Mouse (Mus musculus) 416B (cell line): ENCODE data around the gene Cers6.

Source experiments
- DNase-seq: peaks from one replicate; pipeline ENCODE4 v3.0.0; 2011; ENCODE audit warnings: low read depth

The Cers6 gene

DNA sequence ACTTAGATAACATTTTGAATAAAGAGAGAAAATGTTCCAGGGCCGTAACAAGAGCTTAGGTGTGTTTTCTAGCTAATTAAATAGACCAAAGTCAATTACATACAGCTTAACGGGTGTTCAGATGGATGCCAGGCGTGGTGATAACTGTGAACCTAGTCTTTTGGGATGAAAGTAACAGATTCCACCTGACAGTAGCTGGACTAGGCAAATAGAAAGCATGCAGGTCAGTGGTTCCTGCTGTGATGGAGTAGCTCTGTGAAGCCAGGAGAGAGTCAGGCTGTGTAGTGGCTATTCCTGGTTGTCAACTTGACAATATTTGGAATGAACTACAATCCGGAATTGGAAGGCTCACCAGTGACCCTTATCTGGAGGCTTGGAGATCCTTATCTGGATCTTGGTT is 56.3 kb downstream of the Cers6 start:
- no peak for DNase-seq

DNA sequence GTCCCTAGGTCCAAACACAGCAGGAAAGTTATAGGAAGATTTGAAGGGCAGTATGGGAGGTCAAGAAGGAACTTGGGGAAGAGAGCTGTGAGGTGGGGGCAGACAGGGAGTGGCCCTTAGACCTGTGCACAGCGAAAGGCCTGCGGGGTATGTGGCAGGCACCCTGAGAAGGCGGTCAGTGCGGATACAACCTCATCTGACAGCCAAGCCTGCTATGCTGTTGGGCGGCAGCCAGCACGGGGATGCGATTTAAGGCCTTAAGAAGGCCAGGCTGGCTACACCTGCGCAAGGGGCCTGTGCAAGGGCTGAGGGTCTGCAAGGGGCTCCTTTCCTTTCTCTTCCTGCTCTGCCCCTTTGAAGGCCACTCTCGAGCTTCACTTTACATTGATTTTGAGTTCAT is 63.1 kb downstream of the Cers6 start:
- DNase-seq, result no peak

DNA sequence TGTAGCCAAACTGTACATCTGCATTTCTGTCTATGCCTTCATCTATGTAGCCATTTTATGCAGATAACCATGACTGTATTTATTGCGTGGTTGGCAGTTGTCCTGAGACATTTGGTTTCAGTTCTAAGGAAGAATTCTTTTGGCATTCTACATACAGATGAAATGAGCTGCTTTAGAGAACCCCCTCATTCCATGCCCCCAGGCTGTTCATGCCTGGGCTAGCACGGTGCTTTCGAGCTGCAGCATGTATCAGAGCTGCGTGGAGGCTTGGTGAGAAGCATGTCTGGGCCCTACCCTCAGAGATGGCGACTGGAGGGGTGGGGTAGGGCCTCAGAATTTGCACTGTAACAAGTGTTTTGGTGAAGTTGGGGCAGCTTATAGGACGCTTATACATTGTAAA is 64.3 kb downstream of the Cers6 start:
- DNase-seq, result no peak

DNA sequence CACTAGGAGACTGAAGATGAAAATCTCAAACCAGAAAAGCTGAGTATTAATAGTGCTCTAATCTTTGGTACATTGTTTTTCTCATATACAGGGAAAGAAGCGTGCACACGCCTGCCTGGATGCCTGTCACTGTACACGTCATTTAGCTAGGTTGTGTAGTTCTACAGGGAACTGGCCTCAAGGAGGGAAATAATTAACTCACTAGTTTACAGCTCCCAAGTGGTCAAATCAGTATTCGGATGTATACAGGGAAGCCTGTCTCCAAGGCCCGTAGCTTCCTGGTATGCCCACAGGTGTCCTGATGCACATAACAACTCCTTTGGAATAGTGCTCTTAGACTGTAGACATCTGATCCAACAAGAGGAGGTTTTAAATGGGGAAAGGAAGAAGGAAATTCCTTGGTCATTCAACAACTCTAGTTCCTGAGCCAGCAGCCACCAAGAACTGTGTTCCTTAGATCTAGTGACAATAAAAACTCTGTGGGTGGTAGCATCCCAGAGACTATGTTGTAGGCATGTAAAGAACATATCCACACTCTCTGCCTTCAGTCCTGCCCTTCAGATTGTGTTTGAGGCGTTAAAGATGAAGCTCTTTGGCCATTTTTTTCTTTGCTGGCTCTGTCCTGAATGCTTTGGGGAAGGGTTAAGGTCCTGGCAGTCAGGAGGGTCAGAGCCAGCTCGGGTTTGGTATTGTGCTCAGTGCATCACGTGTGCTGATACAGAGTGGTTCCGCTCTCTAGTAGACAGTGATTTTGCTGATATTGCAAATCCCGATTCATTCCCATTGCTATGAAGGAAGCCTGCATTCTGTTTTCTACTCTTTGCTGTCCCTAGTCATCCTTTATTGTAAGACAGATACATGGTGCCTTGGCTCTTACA is 65.9 kb downstream of the Cers6 start:
- DNase-seq, result no peak

DNA sequence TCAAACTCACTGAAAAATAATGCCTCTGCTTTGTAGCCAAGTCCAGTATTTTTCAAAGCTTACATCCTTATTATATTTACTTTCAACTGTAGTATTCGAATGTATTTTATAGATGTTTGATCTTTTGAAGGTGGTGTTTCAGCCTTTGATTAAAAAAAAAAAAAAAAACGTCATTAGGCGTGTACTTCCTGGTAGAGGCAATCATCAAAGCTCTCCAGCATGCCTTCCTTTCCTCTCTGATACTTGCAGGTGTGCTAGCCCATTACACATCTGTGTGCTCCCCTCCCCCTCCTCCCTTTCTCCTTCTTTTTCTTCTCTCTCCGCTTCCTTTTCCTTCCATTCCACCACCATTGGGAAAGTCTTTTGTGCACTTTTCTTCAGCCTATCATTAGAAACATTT is 71.0 kb downstream of the Cers6 start:
- DNase-seq, result no peak

DNA sequence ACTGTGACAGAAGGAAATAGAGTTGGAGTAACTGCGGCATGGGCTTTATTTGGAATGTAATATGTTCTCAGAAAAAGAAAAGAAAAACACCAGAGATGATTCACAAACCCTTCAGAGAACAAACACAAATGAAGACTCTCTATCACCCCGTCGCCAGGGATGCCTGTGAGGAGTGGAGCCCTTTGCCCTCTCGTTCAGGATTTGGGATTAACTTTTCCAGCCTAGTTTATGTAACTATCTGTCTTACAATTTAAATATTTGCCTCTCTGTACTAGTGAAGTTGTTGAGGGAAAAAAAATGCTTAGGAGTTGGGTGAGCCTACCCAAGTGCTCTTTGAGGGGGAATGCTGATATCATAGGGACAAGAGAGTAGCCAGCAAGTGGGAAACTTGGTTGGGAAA is 71.4 kb downstream of the Cers6 start:
- no peak for DNase-seq

DNA sequence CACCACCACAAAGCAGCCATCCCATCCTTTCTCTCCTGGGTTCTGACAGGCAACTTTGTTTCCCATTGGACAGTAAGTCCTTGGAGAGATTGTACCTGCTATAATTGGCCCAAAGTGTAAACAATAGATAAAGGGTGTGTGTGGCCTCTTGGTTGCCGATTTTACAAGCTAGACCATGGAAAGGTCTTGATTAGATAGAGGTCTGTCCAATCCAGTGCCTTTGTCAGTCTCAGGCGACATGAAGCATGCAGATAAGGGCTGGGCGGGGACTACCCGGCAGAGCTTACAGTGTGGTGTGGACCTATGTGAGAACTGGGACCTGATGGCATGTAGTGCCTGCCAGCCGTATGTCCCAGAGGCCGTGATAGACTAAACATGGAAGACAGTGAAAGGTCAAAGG is 73.4 kb downstream of the Cers6 start:
- DNase-seq, result no peak

DNA sequence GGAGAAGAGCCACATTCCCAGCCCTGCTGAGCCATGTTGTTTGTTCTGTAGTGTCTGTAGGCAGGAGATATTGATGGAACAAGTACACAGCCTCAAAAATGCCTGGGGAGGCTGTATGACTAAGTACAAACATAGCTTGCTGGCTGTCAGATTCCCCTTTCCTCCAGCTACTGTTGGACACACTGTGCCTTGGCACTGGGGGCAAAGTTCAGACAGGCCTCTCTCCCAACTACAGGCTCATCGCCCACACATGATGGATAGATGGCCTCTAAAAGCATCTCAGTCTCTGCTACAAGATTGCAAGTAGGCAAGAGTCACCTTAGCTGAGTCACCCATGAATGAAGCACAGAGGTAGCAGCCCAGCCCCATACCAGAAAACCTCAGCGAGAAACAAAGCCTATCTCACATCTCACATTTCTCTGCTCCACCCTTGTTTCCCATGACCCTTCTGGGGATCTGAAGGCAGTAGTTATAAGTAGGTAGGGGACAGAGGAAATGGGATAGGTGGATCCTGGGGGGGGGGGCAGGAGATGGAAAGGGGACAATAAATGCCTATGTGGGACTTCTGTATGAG is 74.6 kb downstream of the Cers6 start:
- no peak for DNase-seq

DNA sequence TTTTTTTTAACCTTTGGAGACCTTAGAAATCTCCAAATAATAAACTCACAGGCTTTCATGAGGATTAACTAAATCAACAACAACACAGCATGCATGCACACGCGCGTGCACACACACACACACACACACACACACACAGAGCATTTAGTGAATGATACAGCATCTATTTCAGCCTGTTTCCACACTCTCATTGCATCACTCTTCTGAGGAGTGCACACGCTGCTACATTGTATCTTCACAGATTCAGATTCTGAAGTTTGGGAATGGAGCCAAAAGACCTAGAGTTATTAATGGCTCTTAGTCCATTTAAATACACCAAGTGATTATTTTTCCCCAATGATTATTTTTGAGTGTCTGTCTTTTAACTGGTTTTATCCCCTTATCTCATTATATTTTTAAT is 75.5 kb downstream of the Cers6 start:
- peak; percentile 50 for DNase-seq

DNA sequence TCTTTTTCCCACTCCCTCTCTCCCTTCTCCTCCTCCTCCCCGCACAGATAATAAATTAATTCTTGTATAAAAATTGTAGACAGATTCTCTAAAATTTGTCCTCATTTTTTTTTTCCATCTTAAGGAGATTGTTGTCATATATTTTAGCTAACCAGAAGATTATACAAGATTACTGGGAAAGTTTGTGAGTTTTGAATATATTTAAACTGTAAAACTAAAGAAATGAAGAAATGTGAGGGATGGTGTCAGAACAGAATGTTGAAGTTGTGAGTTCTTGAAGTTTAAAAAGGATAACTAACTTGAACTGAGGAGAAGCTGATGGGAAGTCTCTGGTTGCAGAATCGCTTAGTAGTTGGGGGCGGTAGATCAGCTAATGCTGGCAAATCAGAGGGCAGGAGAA is 76.6 kb downstream of the Cers6 start:
- no peak for DNase-seq

DNA sequence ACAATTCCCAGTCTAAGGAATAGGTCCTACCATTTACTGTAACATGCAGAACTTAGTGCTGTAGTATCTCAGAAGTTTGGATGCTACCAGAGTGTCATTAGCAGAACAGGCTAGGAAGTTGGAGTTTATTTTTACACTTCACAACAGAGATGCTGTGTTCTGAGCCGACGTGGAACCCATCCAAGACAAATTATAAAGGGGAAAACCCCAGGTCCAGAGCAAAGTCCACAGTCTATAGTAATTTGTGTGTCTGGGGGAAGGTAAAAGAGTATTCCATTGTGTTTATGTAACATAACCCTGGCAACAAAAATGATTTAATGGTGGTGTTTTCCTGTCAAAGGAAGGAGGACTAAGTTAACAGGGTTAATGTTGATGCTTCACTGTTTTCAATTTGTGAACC is 83.7 kb downstream of the Cers6 start:
- DNase-seq, result no peak

DNA sequence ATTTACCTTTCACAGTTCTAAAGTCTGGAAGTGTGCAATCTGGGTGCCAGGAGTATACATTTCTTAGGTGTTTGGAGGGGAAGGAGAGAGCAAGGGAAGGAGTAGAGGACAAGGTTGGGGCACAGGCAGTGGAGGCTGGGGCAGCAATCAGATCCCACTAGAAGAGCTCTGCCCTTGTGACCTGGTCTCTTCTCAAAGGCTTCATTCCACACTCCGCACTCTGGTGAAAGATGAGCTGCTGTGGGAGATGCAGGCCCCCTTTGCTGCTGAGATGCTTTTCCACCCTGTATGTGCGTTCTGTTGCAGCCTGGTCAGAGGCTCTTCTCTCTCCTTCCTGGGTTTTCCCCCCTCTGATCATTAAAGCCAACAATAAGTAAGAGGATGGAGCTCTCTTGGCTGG is 84.7 kb downstream of the Cers6 start:
- DNase-seq, result no peak

DNA sequence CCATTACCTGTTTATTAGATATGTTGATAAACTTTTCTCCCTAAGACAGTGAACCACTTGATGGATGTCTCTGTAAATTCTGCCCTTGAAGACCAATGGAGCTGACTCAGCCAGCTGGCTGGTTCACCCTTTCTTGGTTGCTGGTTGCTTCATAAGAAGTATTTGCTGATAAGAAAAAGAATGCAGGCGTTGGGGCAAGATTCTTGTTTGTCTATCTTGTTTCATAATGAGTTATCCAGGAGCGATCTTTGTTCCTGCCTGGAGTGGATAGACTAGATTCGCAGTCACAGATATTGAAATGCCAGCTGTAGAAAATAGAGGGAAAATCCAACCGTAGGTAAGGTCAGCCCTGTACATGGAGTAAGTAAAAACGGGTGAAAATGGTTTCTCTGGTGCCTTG is 85.6 kb downstream of the Cers6 start:
- no peak for DNase-seq

DNA sequence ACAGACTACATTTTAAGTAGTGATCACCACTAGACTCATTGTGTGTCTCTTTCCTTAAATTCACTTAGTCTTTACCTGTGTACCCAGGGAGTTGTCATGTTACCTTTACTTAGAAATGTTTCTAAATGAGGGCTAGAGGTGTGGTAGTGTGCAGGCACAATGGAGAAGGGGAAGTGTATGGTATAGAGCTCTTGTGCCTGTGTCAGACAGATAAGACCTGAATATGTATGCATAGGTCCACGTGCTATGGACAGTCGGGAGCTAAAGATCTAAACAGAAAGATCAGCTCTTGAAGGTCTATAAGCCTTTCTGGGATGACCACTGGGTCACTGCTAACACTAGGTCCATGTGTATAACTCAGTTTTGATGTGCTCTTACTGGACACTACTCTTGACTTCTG is 87.9 kb downstream of the Cers6 start:
- no peak for DNase-seq

DNA sequence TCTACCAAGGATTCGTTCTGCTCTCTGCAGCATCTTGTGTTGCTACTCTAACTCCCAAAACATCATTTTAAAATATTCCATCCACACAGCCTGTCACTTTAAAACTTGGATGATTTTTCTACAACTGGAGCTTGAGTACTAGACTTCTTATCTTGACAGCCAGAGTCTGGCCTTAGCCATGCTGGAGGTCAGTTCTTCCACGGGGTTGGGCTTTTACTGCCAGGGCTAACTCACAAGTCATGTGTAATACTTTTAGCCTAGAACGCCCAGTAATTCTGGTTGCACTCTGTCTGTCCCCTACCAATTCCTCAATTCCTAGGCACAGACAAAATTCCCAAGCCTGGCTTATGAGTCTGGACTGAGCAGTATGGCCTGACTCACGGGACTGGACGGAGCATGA is 88.5 kb downstream of the Cers6 start:
- no peak for DNase-seq

DNA sequence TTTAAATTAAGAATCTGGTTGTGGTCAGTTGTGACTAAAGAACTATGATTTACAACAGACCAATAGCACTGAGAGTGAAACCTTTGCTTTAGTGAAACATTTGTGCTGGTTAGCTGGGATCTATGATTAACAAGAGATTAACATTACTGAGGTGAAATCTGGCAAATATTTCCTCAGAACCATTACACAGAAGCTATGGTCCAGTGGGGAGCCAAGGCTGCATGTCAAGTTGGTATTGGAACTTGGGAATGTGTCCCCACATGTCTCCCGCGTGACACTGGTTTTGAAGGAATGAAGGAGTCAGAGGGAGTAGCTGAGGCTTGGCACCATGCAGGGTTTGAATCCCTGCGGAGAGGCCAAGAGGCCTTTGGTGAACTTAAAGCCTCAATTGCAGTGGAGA is 90.5 kb downstream of the Cers6 start:
- no peak for DNase-seq

DNA sequence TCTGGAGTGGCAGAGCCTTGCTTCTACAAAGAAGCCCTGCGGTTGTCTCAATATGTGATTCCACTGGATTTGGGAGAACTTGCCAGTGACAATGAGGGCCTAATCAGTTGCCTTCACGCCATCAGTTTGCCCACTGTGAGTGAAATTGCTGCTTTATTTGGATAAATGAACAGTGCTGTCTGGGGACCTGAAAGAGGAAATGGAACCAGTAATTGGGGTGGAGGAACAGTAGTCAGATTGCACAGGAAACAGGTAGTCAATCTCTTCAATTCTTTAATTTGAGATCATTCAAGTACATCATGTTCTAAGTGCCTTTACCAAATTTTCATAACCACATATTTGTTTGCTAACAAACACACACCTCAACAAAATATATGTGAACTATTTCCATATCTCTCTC is 92.4 kb downstream of the Cers6 start:
- DNase-seq, result no peak

DNA sequence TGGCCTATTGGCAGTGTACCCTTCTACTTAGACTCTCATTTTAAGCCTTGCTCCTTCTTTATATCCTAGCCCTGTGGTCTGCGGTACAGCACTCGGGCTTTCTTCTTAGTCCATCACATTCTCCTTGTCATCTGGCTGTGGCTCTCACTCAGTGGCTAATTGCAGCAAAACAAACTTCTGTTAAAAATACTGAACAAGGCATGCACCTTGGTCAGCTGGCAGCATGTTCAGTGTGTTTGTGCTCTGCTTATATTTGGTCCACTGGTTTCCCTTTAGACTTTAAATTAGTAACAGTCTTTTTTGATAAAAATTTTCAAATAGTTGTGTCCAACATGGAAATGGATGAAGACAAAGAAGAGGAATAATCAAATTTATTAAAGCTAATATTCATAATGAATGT is 94.3 kb downstream of the Cers6 start:
- no peak for DNase-seq

DNA sequence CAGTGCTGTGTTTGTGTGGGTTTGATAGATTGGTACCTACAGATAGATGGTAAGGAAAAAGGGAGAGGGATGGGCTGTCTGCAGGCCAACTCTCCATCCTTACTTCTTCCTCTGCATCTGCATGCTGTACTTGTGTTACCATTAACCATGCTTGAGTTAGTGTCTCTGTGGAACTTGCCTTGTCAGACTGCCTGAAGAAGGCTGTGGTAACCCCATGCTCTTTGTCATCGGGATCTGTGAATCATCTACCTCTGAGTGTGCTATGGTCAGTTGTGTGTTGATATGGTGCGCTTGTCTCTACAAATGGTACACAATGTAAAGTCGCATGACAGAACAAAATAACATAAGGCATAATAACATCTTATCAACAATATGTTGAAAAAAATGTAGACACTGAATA is 94.9 kb downstream of the Cers6 start:
- peak; percentile 46 for DNase-seq

DNA sequence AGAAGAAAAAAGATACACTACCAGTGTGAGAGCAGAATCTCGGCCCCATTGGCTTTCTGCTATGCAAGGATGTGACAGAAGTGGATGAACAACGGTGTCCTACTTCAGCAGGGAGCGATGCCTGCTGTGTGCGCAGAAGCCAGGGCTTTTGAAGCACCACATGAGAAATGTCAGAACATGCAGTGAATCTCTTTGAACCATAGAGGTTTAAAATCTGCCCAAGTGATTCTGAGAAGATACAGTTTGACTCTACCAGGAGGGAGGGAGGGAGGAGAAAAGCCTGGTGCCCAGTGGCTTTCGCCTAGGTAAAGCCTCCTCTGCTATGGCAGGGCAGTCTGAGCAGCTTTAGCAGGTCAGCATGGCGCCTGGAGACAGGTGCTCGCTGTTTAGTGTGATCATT is 96.6 kb downstream of the Cers6 start:
- no peak for DNase-seq

DNA sequence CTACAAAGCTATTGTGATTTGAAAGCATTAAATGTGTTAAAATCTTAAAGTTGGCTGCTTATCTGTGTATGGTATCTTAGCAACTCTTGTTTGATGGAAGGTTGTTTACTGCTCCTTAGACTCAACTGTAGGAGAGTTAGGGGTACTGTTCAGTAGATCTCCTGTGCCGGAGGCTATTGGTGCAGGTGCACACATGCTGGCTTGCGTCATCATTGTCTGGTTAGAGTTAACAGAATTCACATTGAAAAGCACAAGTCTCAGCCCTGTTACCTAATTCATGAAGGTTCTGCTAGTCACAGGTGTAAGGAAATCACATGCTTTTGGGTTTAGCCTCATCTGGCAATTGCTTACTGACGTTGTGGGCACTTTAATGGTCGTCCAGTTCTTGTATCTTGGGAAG is 98.3 kb downstream of the Cers6 start:
- DNase-seq, result no peak

DNA sequence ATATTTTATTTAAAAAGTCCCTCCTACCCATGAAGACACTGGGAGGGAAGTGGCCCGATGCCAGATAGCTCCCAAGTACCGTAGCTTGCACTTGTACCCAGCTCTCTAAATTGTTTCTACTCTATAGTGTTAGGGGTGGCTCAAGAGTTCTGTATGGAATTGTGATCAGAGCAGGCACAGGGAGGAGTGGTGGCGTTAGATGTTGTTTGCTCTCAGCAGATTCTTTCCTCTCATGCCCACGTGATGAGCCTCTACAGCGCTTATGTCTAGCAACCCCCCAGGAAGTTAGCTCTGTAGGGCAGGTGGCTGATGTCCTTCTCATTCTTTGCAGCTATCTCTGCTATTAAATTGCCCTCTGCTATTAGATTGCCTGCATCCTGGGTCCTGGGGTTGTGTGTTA is 98.8 kb downstream of the Cers6 start:
- DNase-seq, result no peak

DNA sequence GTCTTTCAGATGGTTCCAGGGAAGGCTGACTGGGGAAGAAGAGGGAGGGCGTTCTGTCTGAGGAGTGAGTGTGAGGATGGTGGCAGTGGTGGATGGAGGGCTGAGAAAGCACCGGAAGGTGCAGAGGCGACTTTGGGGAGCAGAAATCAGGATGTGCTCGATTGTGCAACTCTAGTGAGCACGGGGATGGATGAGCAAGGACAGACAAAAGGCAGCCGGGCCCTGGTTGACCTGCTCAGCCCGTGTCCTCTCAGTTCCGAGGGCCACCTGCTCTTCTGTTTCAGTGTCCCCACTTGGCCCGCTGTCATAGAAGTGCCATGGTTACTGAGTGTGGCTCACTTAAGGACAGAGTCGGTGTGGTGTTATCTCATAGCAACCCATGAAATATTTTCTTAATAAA is 99.4 kb downstream of the Cers6 start:
- no peak for DNase-seq

DNA sequence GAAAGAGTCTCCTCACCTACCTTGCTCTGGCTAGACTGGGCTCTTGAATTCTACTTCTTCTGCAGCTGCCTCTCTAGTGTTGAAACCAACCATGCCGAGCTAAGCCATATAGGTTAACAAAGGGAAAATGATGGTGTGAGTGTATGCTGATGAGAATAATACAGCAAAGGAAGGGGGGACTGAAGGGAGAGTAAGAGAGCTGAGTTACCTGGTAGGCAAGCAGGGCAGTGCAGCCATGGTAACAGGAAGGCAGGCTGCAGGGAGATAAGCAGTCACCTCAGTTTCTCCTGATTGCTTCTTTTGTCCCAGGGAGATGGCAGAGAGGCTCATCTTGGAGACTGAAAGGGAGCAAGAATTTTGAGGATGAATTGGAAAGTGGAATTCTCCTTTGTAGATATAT is 105.1 kb downstream of the Cers6 start:
- DNase-seq, result no peak
